Comparison of ENCODE assay signal across 20 mouse cellular contexts in the genomic region with DNA sequence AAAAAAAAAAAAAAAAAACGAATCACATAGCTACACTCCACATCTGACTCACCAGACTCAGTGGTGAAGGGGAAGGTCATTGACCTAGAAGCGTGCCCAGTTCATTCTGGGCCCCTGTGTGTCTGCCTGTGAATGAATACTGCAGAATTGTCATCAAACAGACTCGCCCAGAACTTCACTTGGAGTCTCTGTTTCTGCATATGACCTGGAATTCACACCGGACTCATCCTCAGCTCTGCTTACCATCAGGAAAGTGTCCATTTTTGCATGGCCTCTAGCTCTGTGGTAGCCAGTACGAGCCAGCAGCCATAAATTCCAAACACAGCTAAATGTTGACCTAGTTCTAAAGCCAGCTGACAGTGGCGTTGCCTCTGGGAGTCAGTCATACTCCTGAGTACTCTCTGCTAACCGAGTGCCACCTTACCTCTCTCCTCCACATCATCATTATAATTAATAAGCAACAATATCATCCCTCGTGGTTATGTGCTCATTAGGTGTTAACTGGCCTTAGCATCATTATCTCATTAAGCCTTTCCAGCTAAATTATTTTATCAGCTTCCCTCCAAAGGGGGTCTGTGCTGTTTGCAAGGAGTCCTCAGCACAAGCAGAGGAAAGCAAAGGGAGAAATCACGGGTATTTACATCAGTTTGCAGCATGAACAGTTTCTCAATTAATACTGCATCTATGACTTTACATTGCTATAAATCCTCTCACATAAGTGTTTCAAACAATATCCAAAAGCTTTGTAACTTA. TPM values are rescaled to one million over a fixed set of nuclear protein-coding genes. Genes with fewer than 3 reads are reported as not detected.
A peak's percentile ranks its signal among the peaks of the same experiment; 100 is the strongest.
DNase-seq lines count a peak whose midpoint lies in the region; ATAC-seq and TF ChIP-seq lines count a peak whose summit lies in the region.
"Had no signal": no experiment of that assay in that cellular context is flagged by ENCODE, and none has a peak within 500 bp of the region (broad histone marks: within the 10 kb centered on the region; RNA-seq: fewer than 3 reads in every experiment).

No protein-coding gene starts in this region.

- no peaks in the 10 kb centered on the region for H3K27me3 ChIP-seq in forebrain, postnatal 0 days (ENCODE audit: insufficient read depth, low read length)
- no peaks in the 10 kb centered on the region for H3K27me3 ChIP-seq in forebrain, embryonic 13.5 days
- no peaks in the 10 kb centered on the region for H3K27me3 ChIP-seq in hindbrain, embryonic 14.5 days (ENCODE audit: control insufficient read depth, insufficient read depth, low read length)
- no peaks in the 10 kb centered on the region for H3K27me3 ChIP-seq in neural tube, embryonic 15.5 days (replicated peaks)
- H3K27me3 ChIP-seq: limb, embryonic 15.5 days; midbrain, embryonic 12.5 days had no signal

- peaks cover 6% of the 10 kb centered on the region; the same call in 1 of the 2 replicates for H3K4me1 ChIP-seq in forebrain, postnatal 0 days (ENCODE audit: insufficient read depth)
- H3K4me1 ChIP-seq in forebrain, embryonic 13.5 days, result peaks cover 11% of the 10 kb centered on the region; the same call in 1 of the 2 replicates
- H3K4me1 ChIP-seq in hindbrain, embryonic 14.5 days (replicated peaks; ENCODE audit: control insufficient read depth, insufficient read depth, low read length), result peaks cover 6% of the 10 kb centered on the region
- peaks cover 12% of the 10 kb centered on the region for H3K4me1 ChIP-seq in neural tube, embryonic 15.5 days
- H3K4me1 ChIP-seq: limb, embryonic 15.5 days; midbrain, embryonic 12.5 days had no signal

- H3K4me2 ChIP-seq in forebrain, postnatal 0 days (ENCODE audit: low read depth), result no peak overlapping the region
- no peak overlapping the region for H3K4me2 ChIP-seq in forebrain, embryonic 13.5 days
- no peak overlapping the region for H3K4me2 ChIP-seq in hindbrain, embryonic 14.5 days (replicated peaks)
- no peak overlapping the region; the same call in 1 of the 2 replicates for H3K4me2 ChIP-seq in neural tube, embryonic 15.5 days
- H3K4me2 ChIP-seq: heart, embryonic 11.5 days; limb, embryonic 15.5 days had no signal

- no peaks in the 10 kb centered on the region for H3K9me3 ChIP-seq in forebrain, postnatal 0 days (ENCODE audit: low read length)
- no peaks in the 10 kb centered on the region for H3K9me3 ChIP-seq in forebrain, embryonic 13.5 days (replicated peaks)
- no peaks in the 10 kb centered on the region for H3K9me3 ChIP-seq in hindbrain, embryonic 14.5 days (ENCODE audit: control insufficient read depth, low read length)
- no peaks in the 10 kb centered on the region for H3K9me3 ChIP-seq in neural tube, embryonic 15.5 days (replicated peaks)
- H3K9me3 ChIP-seq: G1E; limb, embryonic 15.5 days; midbrain, embryonic 12.5 days had no signal

- H3K36me3 ChIP-seq in forebrain, postnatal 0 days (ENCODE audit: insufficient read depth), result no peaks in the 10 kb centered on the region
- no peaks in the 10 kb centered on the region for H3K36me3 ChIP-seq in forebrain, embryonic 13.5 days (ENCODE audit: poor library complexity, severe bottlenecking)
- no peaks in the 10 kb centered on the region for H3K36me3 ChIP-seq in hindbrain, embryonic 14.5 days (replicated peaks; ENCODE audit: control insufficient read depth, insufficient read depth)
- no peaks in the 10 kb centered on the region for H3K36me3 ChIP-seq in neural tube, embryonic 15.5 days
- H3K36me3 ChIP-seq: G1E; limb, embryonic 15.5 days; midbrain, embryonic 12.5 days had no signal

- DNase-seq in forebrain, postnatal 0 days, result no peak
- peak; percentile 69 for DNase-seq in adrenal gland, adult 2 months
- DNase-seq in hindbrain, embryonic 14.5 days (ENCODE audit: low spot score), result no peak
- DNase-seq in cerebellum, postnatal 4 days (ENCODE audit: low spot score in 2 of 2), result no peak
- no peak for DNase-seq in heart, postnatal 36 days
- DNase-seq: cerebellum, adult 11-12 months; gastrocnemius, postnatal 14 days; kidney, adult 2 months; kidney, postnatal 36 days; lung, adult 18-20 months; lung, postnatal 36 days; right cerebral cortex, adult 18-20 months; thymus, postnatal 4 days had no signal

- 0 out of 2 replicates have a peak, but pooled peaks have one; percentile 12 for ATAC-seq in forebrain, postnatal 0 days
- no peak for ATAC-seq in forebrain, embryonic 13.5 days
- peak; percentile 71 for ATAC-seq in hindbrain, embryonic 14.5 days (ENCODE audit: low FRiP score)
- ATAC-seq in neural tube, embryonic 15.5 days (ENCODE audit: low FRiP score), result peak; percentile 57

- TF ChIP-seq CTCF in forebrain, postnatal 0 days (IDR thresholded peaks at IDR 0.05; ENCODE audit: low read depth), result no peak

- intact Hi-C loops in heart, postnatal 36 days (cut with DNase I), result no loop called here

- no peak overlapping the region for H3K27ac ChIP-seq in forebrain, postnatal 0 days (ENCODE audit: low read depth, low read length)
- no peak overlapping the region for H3K27ac ChIP-seq in forebrain, embryonic 13.5 days
- no peak overlapping the region for H3K27ac ChIP-seq in hindbrain, embryonic 14.5 days
- H3K27ac ChIP-seq in neural tube, embryonic 15.5 days (replicated peaks), result no peak overlapping the region
- H3K27ac ChIP-seq: limb, embryonic 15.5 days; midbrain, embryonic 12.5 days had no signal

- 55% methylated on average over 9 of the region's 9 CpGs for WGBS in forebrain, postnatal 0 days
- WGBS in forebrain, embryonic 13.5 days, result 59% methylated on average over 8 of the region's 9 CpGs
- 50% methylated on average over 8 of the region's 9 CpGs for WGBS in hindbrain, embryonic 14.5 days
- 21% methylated on average over 9 of the region's 9 CpGs for WGBS in neural tube, embryonic 15.5 days

- H3K4me3 ChIP-seq in forebrain, postnatal 0 days (ENCODE audit: low read depth, low read length), result no peak overlapping the region
- no peak overlapping the region for H3K4me3 ChIP-seq in forebrain, embryonic 13.5 days
- H3K4me3 ChIP-seq in hindbrain, embryonic 14.5 days (replicated peaks; ENCODE audit: low read length), result no peak overlapping the region
- H3K4me3 ChIP-seq in neural tube, embryonic 15.5 days (replicated peaks), result no peak overlapping the region
- H3K4me3 ChIP-seq: limb, embryonic 15.5 days; midbrain, embryonic 12.5 days had no signal

- H3K9ac ChIP-seq in forebrain, postnatal 0 days, result no peak overlapping the region
- H3K9ac ChIP-seq in forebrain, embryonic 13.5 days, result no peak overlapping the region
- H3K9ac ChIP-seq in hindbrain, embryonic 14.5 days, result no peak overlapping the region
- no peak overlapping the region for H3K9ac ChIP-seq in neural tube, embryonic 15.5 days (replicated peaks)
- H3K9ac ChIP-seq: limb, embryonic 15.5 days; midbrain, embryonic 12.5 days had no signal

RNA-seq across cellular contexts. Expression of a gene that starts 44.9 kb away (rescaled TPM):
- 19.7 and 28.9 TPM in 2 replicates for total RNA-seq in forebrain, postnatal 0 days (2014; rRNA removed)
- polyA plus RNA-seq in forebrain, postnatal 0 days (2015; fragmentation: Nextera tagmentation; extraction: Ambion mirVana), result 3.7 and 4.9 TPM in 2 replicates
- polyA plus RNA-seq in forebrain, embryonic 13.5 days (2015; fragmentation: Nextera tagmentation; extraction: Ambion mirVana), result 15.5 and 16.2 TPM in 2 replicates
- not detected for total RNA-seq in adrenal gland, adult 2 months (2021)
- polyA plus RNA-seq in adrenal gland, adult 2 months (2012; rRNA removed), result not detected in 2 replicates
- polyA plus RNA-seq in hindbrain, embryonic 14.5 days (2014; fragmentation: Nextera tagmentation; extraction: Ambion mirVana), result not detected in 2 replicates
- polyA plus RNA-seq in neural tube, embryonic 15.5 days (2015; fragmentation: Nextera tagmentation; extraction: Ambion mirVana), result 0.41 TPM in 1 of 2 replicates, not detected in the other
- not detected for total RNA-seq in heart, postnatal 36 days (2021)
- total RNA-seq: gastrocnemius, postnatal 14 days; neutrophil, adult 5-6 weeks had no signal
- polyA plus RNA-seq: G1E; kidney, adult 2 months had no signal
